Mouse (Mus musculus) urinary bladder, postnatal 4 days (tissue): ENCODE measurements around the gene Dnajc16.

Source experiments
- DNase-seq, 2 experiments: peaks; one replicate each; pipeline ENCODE4 v3.0.0; 2021 to 2022; ENCODE audit warnings: low spot score in 2 of 2

Gene Dnajc16

GRCm38 (mm10) chr4:141765008-141765407 lies 25.7 kb downstream of the Dnajc16 start:
- no peak for DNase-seq

GRCm38 (mm10) chr4:141763476-141763875 lies 27.3 kb downstream of the Dnajc16 start:
- no peak for DNase-seq

- no peak for DNase-seq
These were observed 28.6 kb downstream of the Dnajc16 start for GRCm38 (mm10) chr4:141762102-141762598.

GRCm38 (mm10) chr4:141760942-141761341 lies 29.8 kb downstream of the Dnajc16 start:
- no peak for DNase-seq

- no peak for DNase-seq
These were observed 31.7 kb downstream of the Dnajc16 start for GRCm38 (mm10) chr4:141758874-141759542.

GRCm38 (mm10) chr4:141757124-141757523 lies 33.6 kb downstream of the Dnajc16 start:
- DNase-seq = no peak

GRCm38 (mm10) chr4:141755375-141755930 lies 35.3 kb downstream of the Dnajc16 start:
- no peak for DNase-seq

- DNase-seq = no peak
These were observed 38.7 kb downstream of the Dnajc16 start for GRCm38 (mm10) chr4:141752076-141752421.

GRCm38 (mm10) chr4:141751419-141752075 lies 39.2 kb downstream of the Dnajc16 start:
- DNase-seq = no peak

- DNase-seq = no peak
These were observed 39.9 kb downstream of the Dnajc16 start for GRCm38 (mm10) chr4:141750826-141751225.

GRCm38 (mm10) chr4:141749557-141749956 lies 41.2 kb downstream of the Dnajc16 start:
- DNase-seq = no peak

GRCm38 (mm10) chr4:141746578-141747346 lies 44.0 kb downstream of the Dnajc16 start, which contains the start of gene Agmat:
Agmat (plus strand) TSS chr4:141746672.
- DNase-seq = no peak

GRCm38 (mm10) chr4:141742381-141742780 lies 48.4 kb downstream of the Dnajc16 start:
- DNase-seq = no peak

- peak in 1 of 2 experiments; percentile 37 for DNase-seq
These were observed 48.9 kb downstream of the Dnajc16 start for GRCm38 (mm10) chr4:141741856-141742255.

GRCm38 (mm10) chr4:141738015-141738414 lies 52.7 kb downstream of the Dnajc16 start:
- no peak for DNase-seq

- DNase-seq = no peak
These were observed 53.9 kb downstream of the Dnajc16 start for GRCm38 (mm10) chr4:141736856-141737255.

- no peak for DNase-seq
These were observed 55.5 kb downstream of the Dnajc16 start for GRCm38 (mm10) chr4:141735206-141735560.

GRCm38 (mm10) chr4:141734446-141735205 lies 56.1 kb downstream of the Dnajc16 start:
- DNase-seq = peak; percentile 83

GRCm38 (mm10) chr4:141731766-141732165 lies 59.0 kb downstream of the Dnajc16 start:
- no peak for DNase-seq

GRCm38 (mm10) chr4:141730401-141730800 lies 60.3 kb downstream of the Dnajc16 start:
- DNase-seq = no peak

- no peak for DNase-seq
These were observed 61.5 kb downstream of the Dnajc16 start for GRCm38 (mm10) chr4:141729266-141729665.
